Mouse (Mus musculus): ENCODE measurements around the gene Abcc9. TPM values are rescaled to one million over a fixed set of nuclear protein-coding genes. Genes with fewer than 3 reads are reported as not detected.

Gene Abcc9
- total and polyA plus RNA-seq, 3 experiments: 0.27 TPM; not detected in 2

DNA sequence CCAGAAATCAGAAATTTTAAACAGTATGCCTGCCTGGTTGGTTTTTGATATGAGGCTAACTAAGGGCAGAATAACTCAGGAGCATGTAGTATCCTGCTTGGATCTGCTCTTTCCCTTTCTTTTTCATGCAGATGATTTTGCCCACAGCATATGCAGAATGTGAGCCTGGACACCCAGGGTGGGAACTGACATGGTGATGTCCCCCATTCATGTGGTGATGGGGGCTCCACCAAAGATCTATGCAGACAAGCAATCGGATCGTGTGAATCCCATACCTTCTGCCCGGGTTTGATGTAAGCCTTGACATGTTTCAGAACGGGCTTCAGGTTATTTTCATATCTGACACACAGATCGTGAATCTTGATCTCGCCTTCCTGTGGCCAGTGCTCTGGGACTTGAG is 99.3 kb downstream of the Abcc9 start:
- no peak overlapping the region for H3K4me3 ChIP-seq (ENCODE audit: low read depth, low read length)
- DNase-seq (ENCODE audit: low spot score) (no peak), ATAC-seq (ENCODE audit: extremely low read depth, insufficient number of reproducible peaks, low FRiP score, poor library complexity, severe bottlenecking) (no peak)
- no peaks in the 10 kb centered on the region for H3K27me3 ChIP-seq (ENCODE audit: insufficient read depth, low read length)
- H3K36me3 ChIP-seq (replicated peaks): no peaks in the 10 kb centered on the region
- TF ChIP-seq GATA1 (IDR thresholded peaks at IDR 0.05; ENCODE audit: borderline replicate concordance, low read length): no peak
- TF ChIP-seq POLR2AphosphoS5 (IDR thresholded peaks at IDR 0.05; ENCODE audit: insufficient replicate concordance, low read depth, low read length): no peak
- no peak for TF ChIP-seq TAL1 (conservative IDR thresholded peaks at IDR 0.05; ENCODE audit: low read depth, low read length)
- no peak for TF ChIP-seq GATA2 (IDR thresholded peaks at IDR 0.05; ENCODE audit: borderline replicate concordance, low read depth, low read length)
- no peak for TF ChIP-seq CTCF (IDR thresholded peaks at IDR 0.05; ENCODE audit: low read depth, low read length)
- H3K9me3 ChIP-seq (replicated peaks): no peaks in the 10 kb centered on the region
- H3K4me1 ChIP-seq (ENCODE audit: insufficient read depth, low read depth, low read length): no peaks in the 10 kb centered on the region

DNA sequence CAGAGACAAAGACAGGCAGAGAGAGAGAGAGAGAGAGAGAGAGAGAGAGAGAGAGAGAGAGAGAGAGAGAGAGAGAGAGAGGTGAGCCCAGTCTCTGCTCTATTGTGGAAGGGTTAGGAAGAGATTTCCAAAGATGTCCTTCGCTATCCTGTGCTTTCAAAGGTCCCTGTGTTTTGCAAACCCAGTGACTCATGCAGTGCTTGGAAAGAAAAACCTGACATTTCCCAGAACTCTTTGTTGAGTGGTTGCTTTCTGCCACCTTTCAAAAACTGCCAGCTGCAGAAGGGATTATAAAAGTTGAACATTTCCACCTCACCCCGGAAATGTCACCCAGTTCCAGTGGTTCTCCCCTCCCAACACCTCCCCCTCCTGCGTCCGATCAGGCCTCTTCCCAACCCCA is 123.3 kb downstream of the Abcc9 start:
- no peak for DNase-seq (ENCODE audit: low spot score)
- Histone ChIP-seq H3K9me3 (replicated peaks) (no peaks in the 10 kb centered on the region), H3K4me3 (ENCODE audit: low read depth, low read length) (no peak overlapping the region), H3K36me3 (replicated peaks) (no peaks in the 10 kb centered on the region), H3K27me3 (ENCODE audit: insufficient read depth, low read length) (no peaks in the 10 kb centered on the region), H3K4me1 (ENCODE audit: insufficient read depth, low read depth, low read length) (no peaks in the 10 kb centered on the region)
- TF ChIP-seq GATA1 (IDR thresholded peaks at IDR 0.05; ENCODE audit: borderline replicate concordance, low read length): no peak
- no peak for TF ChIP-seq CTCF (IDR thresholded peaks at IDR 0.05; ENCODE audit: low read depth, low read length)
- no peak for TF ChIP-seq GATA2 (IDR thresholded peaks at IDR 0.05; ENCODE audit: borderline replicate concordance, low read depth, low read length)
- no peak for TF ChIP-seq POLR2AphosphoS5 (IDR thresholded peaks at IDR 0.05; ENCODE audit: insufficient replicate concordance, low read depth, low read length)
- no peak for TF ChIP-seq TAL1 (conservative IDR thresholded peaks at IDR 0.05; ENCODE audit: low read depth, low read length)
- ATAC-seq (ENCODE audit: extremely low read depth, insufficient number of reproducible peaks, low FRiP score, poor library complexity, severe bottlenecking): no peak

DNA sequence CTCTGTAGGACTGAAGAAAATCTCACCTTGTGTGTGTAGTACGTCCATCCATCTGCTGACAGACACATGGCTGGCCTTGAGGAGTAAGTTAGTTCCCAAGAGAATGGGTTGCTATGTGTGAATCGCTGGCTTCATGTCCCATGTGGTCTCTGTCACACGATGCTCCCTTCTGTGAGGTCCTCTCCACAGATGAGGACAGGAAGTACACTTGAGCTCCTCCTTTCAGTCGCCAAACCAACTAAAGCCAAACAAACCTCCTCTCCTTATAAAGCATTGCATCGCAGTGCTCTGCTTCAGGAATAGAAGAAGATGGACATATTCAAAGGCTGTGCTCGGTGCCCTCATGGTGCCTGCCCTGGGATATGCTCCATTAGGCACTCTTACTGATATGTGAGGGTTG is 124.3 kb downstream of the Abcc9 start:
- no peaks in the 10 kb centered on the region for H3K4me1 ChIP-seq (ENCODE audit: insufficient read depth, low read depth, low read length)
- no peaks in the 10 kb centered on the region for H3K9me3 ChIP-seq (replicated peaks)
- no peak for DNase-seq (ENCODE audit: low spot score)
- H3K27me3 ChIP-seq (ENCODE audit: insufficient read depth, low read length): no peaks in the 10 kb centered on the region
- TF ChIP-seq CTCF (IDR thresholded peaks at IDR 0.05; ENCODE audit: low read depth, low read length): no peak
- TF ChIP-seq TAL1 (conservative IDR thresholded peaks at IDR 0.05; ENCODE audit: low read depth, low read length): no peak
- no peak for TF ChIP-seq GATA1 (IDR thresholded peaks at IDR 0.05; ENCODE audit: borderline replicate concordance, low read length)
- TF ChIP-seq GATA2 (IDR thresholded peaks at IDR 0.05; ENCODE audit: borderline replicate concordance, low read depth, low read length): no peak
- TF ChIP-seq POLR2AphosphoS5 (IDR thresholded peaks at IDR 0.05; ENCODE audit: insufficient replicate concordance, low read depth, low read length): no peak
- no peak; the same call in 1 of the 2 replicates for ATAC-seq (ENCODE audit: extremely low read depth, insufficient number of reproducible peaks, low FRiP score, poor library complexity, severe bottlenecking)
- no peaks in the 10 kb centered on the region for H3K36me3 ChIP-seq (replicated peaks)
- no peak overlapping the region for H3K4me3 ChIP-seq (ENCODE audit: low read depth, low read length)

DNA sequence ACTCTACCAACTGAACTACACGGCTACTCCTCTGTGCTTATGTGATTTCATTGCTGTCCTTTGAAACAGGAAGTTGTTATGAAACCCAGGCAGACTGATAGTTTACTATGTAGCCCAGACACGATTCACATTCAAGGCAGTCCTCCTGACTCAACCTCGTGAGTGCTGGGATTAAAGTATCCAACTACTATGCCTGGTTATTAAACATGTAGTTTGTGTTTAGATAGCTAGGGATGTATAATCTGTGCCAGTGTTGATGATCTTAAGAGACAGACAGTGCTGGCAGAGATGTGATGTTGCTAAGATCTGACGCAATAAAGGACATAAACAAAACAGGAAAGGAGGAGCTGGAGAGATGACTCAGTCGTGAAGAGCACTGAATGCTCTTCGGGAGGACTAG is 129.2 kb downstream of the Abcc9 start:
- no peak for DNase-seq (ENCODE audit: low spot score)
- no peak overlapping the region for H3K4me3 ChIP-seq (ENCODE audit: low read depth, low read length)
- no peaks in the 10 kb centered on the region for H3K9me3 ChIP-seq (replicated peaks)
- H3K36me3 ChIP-seq (replicated peaks): no peaks in the 10 kb centered on the region
- TF ChIP-seq GATA1 (IDR thresholded peaks at IDR 0.05; ENCODE audit: borderline replicate concordance, low read length) (no peak), POLR2AphosphoS5 (IDR thresholded peaks at IDR 0.05; ENCODE audit: insufficient replicate concordance, low read depth, low read length) (no peak), TAL1 (conservative IDR thresholded peaks at IDR 0.05; ENCODE audit: low read depth, low read length) (no peak), CTCF (IDR thresholded peaks at IDR 0.05; ENCODE audit: low read depth, low read length) (no peak), GATA2 (IDR thresholded peaks at IDR 0.05; ENCODE audit: borderline replicate concordance, low read depth, low read length) (no peak)
- no peak for ATAC-seq (ENCODE audit: extremely low read depth, insufficient number of reproducible peaks, low FRiP score, poor library complexity, severe bottlenecking)
- H3K27me3 ChIP-seq (ENCODE audit: insufficient read depth, low read length): peaks cover 9% of the 10 kb centered on the region; the same call in 1 of the 2 replicates
- H3K4me1 ChIP-seq (ENCODE audit: insufficient read depth, low read depth, low read length): no peaks in the 10 kb centered on the region

DNA sequence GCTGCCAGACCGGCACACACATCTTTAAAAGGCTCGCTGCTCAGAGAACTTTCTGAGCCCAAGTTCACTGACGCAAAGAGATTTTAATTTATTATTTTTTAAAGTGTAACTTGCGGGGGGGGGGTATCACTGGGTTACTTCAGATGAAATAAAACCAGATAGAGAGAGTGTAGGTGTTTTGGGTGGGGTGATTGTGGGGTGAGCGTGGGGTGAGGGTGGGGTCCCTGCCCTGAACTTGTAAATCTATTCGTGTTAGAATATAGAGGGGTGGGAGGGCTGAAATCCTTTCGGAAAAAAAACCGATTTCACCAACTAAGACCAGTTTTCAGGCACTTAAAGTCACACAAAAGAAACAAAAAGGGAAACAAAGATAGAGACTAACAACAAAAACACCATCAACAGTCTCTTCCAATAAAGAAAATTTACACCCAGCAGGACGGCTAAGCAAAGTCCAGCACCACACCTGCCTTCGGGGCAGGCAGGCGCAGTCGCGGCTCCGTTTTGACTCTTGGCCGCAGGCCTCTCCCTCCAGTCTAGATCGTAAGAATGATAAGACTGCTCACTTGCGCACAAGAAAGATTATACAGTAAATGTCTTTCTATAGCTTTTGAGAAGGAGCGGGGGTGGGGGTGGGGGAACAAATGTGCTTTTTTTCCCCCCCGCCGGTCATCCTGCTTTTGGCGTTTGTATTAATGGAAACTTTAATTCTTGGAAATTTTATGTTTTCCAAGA is 130.3 kb downstream of the Abcc9 start:
- no peaks in the 10 kb centered on the region for H3K4me1 ChIP-seq (ENCODE audit: insufficient read depth, low read depth, low read length)
- no peak overlapping the region for H3K4me3 ChIP-seq (ENCODE audit: low read depth, low read length)
- TF ChIP-seq POLR2AphosphoS5 (IDR thresholded peaks at IDR 0.05; ENCODE audit: insufficient replicate concordance, low read depth, low read length): no peak
- TF ChIP-seq CTCF (IDR thresholded peaks at IDR 0.05; ENCODE audit: low read depth, low read length): no peak
- no peak for TF ChIP-seq GATA2 (IDR thresholded peaks at IDR 0.05; ENCODE audit: borderline replicate concordance, low read depth, low read length)
- TF ChIP-seq TAL1 (conservative IDR thresholded peaks at IDR 0.05; ENCODE audit: low read depth, low read length): no peak
- no peak for TF ChIP-seq GATA1 (IDR thresholded peaks at IDR 0.05; ENCODE audit: borderline replicate concordance, low read length)
- DNase-seq (ENCODE audit: low spot score) (no peak), ATAC-seq (ENCODE audit: extremely low read depth, insufficient number of reproducible peaks, low FRiP score, poor library complexity, severe bottlenecking) (no peak)
- no peaks in the 10 kb centered on the region for H3K36me3 ChIP-seq (replicated peaks)
- H3K9me3 ChIP-seq (replicated peaks): no peaks in the 10 kb centered on the region
- peaks cover 9% of the 10 kb centered on the region; the same call in 1 of the 2 replicates for H3K27me3 ChIP-seq (ENCODE audit: insufficient read depth, low read length)

DNA sequence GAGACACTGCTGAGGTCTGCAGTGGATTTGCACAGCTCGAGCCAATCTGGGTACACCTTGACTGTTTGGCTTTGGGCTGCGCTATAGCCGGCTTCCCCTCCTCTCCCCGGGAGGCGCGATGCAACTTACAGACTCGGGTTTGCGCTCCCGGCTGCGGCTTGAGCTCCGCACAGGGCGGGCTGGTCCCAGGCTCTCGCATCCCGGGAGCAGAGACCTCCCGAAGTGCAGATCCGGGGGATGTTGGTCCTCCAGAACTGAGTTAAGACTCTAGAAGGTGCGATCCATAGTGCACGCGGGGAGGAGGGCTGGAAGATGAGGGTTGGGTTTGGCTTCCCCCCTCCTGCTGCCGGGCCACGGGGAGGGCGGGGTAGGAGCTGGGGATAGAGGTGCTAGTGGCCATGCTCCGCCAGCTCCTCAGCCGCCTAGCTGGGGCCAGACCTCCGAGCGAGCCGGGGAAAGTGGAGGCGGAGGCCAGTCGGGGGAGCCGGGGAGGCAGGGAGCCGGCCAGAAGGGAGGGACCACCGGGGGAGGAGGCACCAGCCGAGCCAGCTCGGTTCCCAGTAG is 131.0 kb downstream of the Abcc9 start, which contains the start of gene Kcnj8:
Kcnj8 (minus strand) TSS at position 560 of the 564 bp plus-strand sequence.
- ATAC-seq (ENCODE audit: extremely low read depth, insufficient number of reproducible peaks, low FRiP score, poor library complexity, severe bottlenecking) (no peak), DNase-seq (ENCODE audit: low spot score) (no peak)
- Histone ChIP-seq H3K9me3 (replicated peaks) (no peaks in the 10 kb centered on the region), H3K4me1 (ENCODE audit: insufficient read depth, low read depth, low read length) (no peaks in the 10 kb centered on the region), H3K4me3 (ENCODE audit: low read depth, low read length) (no peak within 1 kb of the TSS), H3K27me3 (ENCODE audit: insufficient read depth, low read length) (peaks cover 9% of the 10 kb centered on the region; the same call in 1 of the 2 replicates), H3K36me3 (replicated peaks) (no peaks in the 10 kb centered on the region)
- no peak for TF ChIP-seq GATA2 (IDR thresholded peaks at IDR 0.05; ENCODE audit: borderline replicate concordance, low read depth, low read length)
- TF ChIP-seq GATA1 (IDR thresholded peaks at IDR 0.05; ENCODE audit: borderline replicate concordance, low read length): no peak
- TF ChIP-seq CTCF (IDR thresholded peaks at IDR 0.05; ENCODE audit: low read depth, low read length): no peak
- no peak for TF ChIP-seq TAL1 (conservative IDR thresholded peaks at IDR 0.05; ENCODE audit: low read depth, low read length)
- no peak for TF ChIP-seq POLR2AphosphoS5 (IDR thresholded peaks at IDR 0.05; ENCODE audit: insufficient replicate concordance, low read depth, low read length)

Data from G1E (cell line).